Mouse (Mus musculus) spleen, adult 2 months (tissue): Measurements from ENCODE around the gene P2ry12.

ENCODE experiments used
- CTCF ChIP-seq: fragments of 200-500 bp; IDR thresholded peaks from 2 replicates; pipeline ENCODE4 v1.5.1; 2011; ENCODE audit warnings: mild to moderate bottlenecking, inconsistent platforms; ENCODE audit not compliant: insufficient read depth, insufficient read length, insufficient replicate concordance; ENCODE audit errors: extremely low read depth
- POLR2A ChIP-seq: fragments of 200-500 bp; IDR thresholded peaks from 2 replicates; pipeline ENCODE4 v1.6.1; 2011; ENCODE audit warnings: low read depth, low read length, inconsistent platforms

DNA sequence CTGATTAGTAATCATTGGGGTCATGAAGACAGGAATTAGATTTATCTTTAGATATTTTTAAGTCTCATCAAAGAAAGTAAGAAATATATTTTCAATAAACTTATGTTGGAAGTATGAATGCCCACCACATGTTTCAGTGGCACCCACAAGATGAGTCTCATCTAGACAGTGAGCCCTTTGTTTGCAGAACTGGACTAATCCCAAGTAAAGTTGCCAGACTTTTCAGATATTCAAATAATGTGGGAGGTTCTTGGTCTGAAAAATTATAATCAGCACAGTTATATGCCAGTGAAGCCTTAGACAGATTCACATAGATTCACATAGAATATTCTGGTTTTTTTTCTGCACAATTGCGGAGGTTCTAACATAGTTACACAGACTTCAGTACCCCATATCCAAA is 12.2 kb downstream of the P2ry12 start:
- TF ChIP-seq CTCF (no peak), POLR2A (no peak)
